Mouse (Mus musculus) forebrain, postnatal 0 days (tissue): ENCODE data around the gene Wwc2. TPM values are rescaled to one million over a fixed set of nuclear protein-coding genes. Genes with fewer than 3 reads are reported as not detected.

Experiments used
- ATAC-seq: fragments of 200-750 bp; cut with Nextera tagmentation; 2 replicates; pipeline ENCODE4 v1.8.0; 2017; ENCODE audit warnings: mild to moderate bottlenecking, moderate library complexity
- DNase-seq: peaks from one replicate; pipeline ENCODE4 v3.0.0-alpha.2; 2015
- H3K27ac ChIP-seq: fragments of 300-500 bp; sonication (generic); 2 replicates; pipeline ENCODE4 v1.5.1; 2014; ENCODE audit warnings: low read depth, mild to moderate bottlenecking, antibody characterized with exemption, low read length, moderate library complexity, mixed read lengths
- H3K27me3 ChIP-seq: fragments of 300-500 bp; sonication (generic); 2 replicates; pipeline ENCODE4 v1.6.1; 2014; ENCODE audit warnings: mild to moderate bottlenecking, low read length, mixed read lengths; ENCODE audit not compliant: insufficient read depth
- H3K36me3 ChIP-seq: fragments of 300-500 bp; sonication (generic); 2 replicates; pipeline ENCODE4 v1.6.1; 2014; ENCODE audit warnings: mild to moderate bottlenecking, moderate library complexity; ENCODE audit not compliant: insufficient read depth
- H3K4me1 ChIP-seq: fragments of 300-500 bp; sonication (generic); 2 replicates; pipeline ENCODE4 v1.6.1; 2014; ENCODE audit warnings: antibody characterized with exemption; ENCODE audit not compliant: insufficient read depth
- H3K4me2 ChIP-seq: fragments of 300-500 bp; sonication (generic); 2 replicates; pipeline ENCODE4 v1.6.1; 2014; ENCODE audit warnings: low read depth, mild to moderate bottlenecking, moderate library complexity
- H3K4me3 ChIP-seq: fragments of 300-500 bp; sonication (generic); 2 replicates; pipeline ENCODE4 v1.5.1; 2014; ENCODE audit warnings: low read depth, low read length, mixed read lengths
- H3K9ac ChIP-seq: fragments of 300-500 bp; sonication (generic); 2 replicates; pipeline ENCODE4 v1.6.1; 2014; ENCODE audit warnings: mild to moderate bottlenecking
- H3K9me3 ChIP-seq: fragments of 300-500 bp; sonication (generic); 2 replicates; pipeline ENCODE4 v1.6.1; 2016; ENCODE audit warnings: low read length
- CTCF ChIP-seq: sonication (generic); IDR thresholded peaks from 2 replicates; pipeline ENCODE4 v1.5.1; 2016; ENCODE audit warnings: antibody characterized with exemption, control low read depth, low read depth
- WGBS: fragments of 180-500 bp; shearing (Covaris S2); extraction: QIAGEN DNeasy Blood & Tissue Kit; methylation state at CpG from one replicate; pipeline ENCODE4 v1.1.7; 2014; 5-methylcytosine and 5-hydroxymethylcytosine counted together
- polyA plus RNA-seq: library from polyadenylated mRNA; unstranded; fragments of >200 nt; fragmentation: Nextera tagmentation; extraction: Ambion mirVana; gene quantifications from 2 replicates; pipeline ENCODE4 v1.2.1, GENCODE M21; 2015
- total RNA-seq: library from RNA; depleted of rRNA; stranded (reverse); fragments of >200 nt; gene quantifications from 2 replicates; pipeline ENCODE4 v1.2.3, GENCODE M21; 2014

The Wwc2 gene
- total and polyA plus RNA-seq, 2 experiments from 2014 or later = 4.7 to 8.4 TPM

GRCm38 (mm10) chr8:47906142-47906541, 84.6 kb downstream of the Wwc2 start:
- no peak overlapping the region for H3K4me2 ChIP-seq
- H3K27ac ChIP-seq = no peak overlapping the region
- H3K27me3 ChIP-seq = no peaks in the 10 kb centered on the region
- TF ChIP-seq CTCF = no peak
- no peak for ATAC-seq
- 94% methylated on average over 9 of the region's 9 CpGs for WGBS
- no peak for DNase-seq
- no peak overlapping the region for H3K4me3 ChIP-seq
- no peaks in the 10 kb centered on the region for H3K9me3 ChIP-seq
- H3K36me3 ChIP-seq = no peaks in the 10 kb centered on the region; the same call in 1 of the 2 replicates
- H3K9ac ChIP-seq = no peak overlapping the region
- H3K4me1 ChIP-seq = no peaks in the 10 kb centered on the region

DNA sequence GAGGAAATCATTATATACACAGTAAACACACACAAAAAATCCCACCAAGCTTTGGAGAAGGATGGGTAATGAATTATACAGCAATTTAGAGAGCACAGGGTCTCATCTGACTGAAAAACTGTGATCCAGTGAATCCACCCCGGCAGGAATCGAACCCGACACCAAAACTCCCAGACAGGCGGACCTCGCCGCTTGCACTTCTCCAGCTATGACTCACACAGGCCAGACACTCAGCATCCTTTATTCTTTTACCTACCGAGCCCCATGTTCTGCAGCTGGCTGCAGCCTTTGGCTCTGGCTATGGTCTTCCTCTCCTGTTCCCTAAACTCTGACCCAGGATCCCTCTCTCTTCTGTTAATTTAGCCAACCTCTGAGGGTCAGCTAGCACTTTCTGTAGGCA, 85.5 kb downstream of the Wwc2 start:
- Histone ChIP-seq H3K36me3 (no peaks in the 10 kb centered on the region; the same call in 1 of the 2 replicates), H3K9me3 (no peaks in the 10 kb centered on the region), H3K9ac (no peak overlapping the region), H3K4me1 (no peaks in the 10 kb centered on the region), H3K4me2 (no peak overlapping the region), H3K4me3 (no peak overlapping the region), H3K27ac (no peak overlapping the region), H3K27me3 (no peaks in the 10 kb centered on the region)
- DNase-seq (no peak), ATAC-seq (no peak)
- 95% methylated on average over 7 of the region's 7 CpGs for WGBS
- TF ChIP-seq CTCF = no peak

- H3K4me3 ChIP-seq = no peak overlapping the region
- no peak overlapping the region for H3K27ac ChIP-seq
- no peaks in the 10 kb centered on the region for H3K4me1 ChIP-seq
- H3K36me3 ChIP-seq = no peaks in the 10 kb centered on the region
- ATAC-seq (no peak), DNase-seq (no peak)
- TF ChIP-seq CTCF = no peak
- no peak overlapping the region for H3K4me2 ChIP-seq
- WGBS = 84% methylated on average over 7 of the region's 7 CpGs
- no peaks in the 10 kb centered on the region for H3K9me3 ChIP-seq
- H3K9ac ChIP-seq = no peak overlapping the region
- H3K27me3 ChIP-seq = no peaks in the 10 kb centered on the region
Observed at GRCm38 (mm10) chr8:47904004-47904403, 86.7 kb downstream of the Wwc2 start.

GRCm38 (mm10) chr8:47902704-47903103, 88.0 kb downstream of the Wwc2 start:
- Histone ChIP-seq H3K9me3 (no peaks in the 10 kb centered on the region), H3K4me3 (no peak overlapping the region), H3K4me1 (no peaks in the 10 kb centered on the region), H3K4me2 (no peak overlapping the region), H3K36me3 (no peaks in the 10 kb centered on the region; the same call in 1 of the 2 replicates), H3K27me3 (no peaks in the 10 kb centered on the region), H3K9ac (no peak overlapping the region), H3K27ac (no peak overlapping the region)
- TF ChIP-seq CTCF = no peak
- ATAC-seq (no peak), DNase-seq (no peak)
- WGBS = 90% methylated on average over 3 of the region's 3 CpGs

- no peak overlapping the region for H3K4me2 ChIP-seq
- no peaks in the 10 kb centered on the region for H3K27me3 ChIP-seq
- TF ChIP-seq CTCF = no peak
- 96% methylated on average over 9 of the region's 9 CpGs for WGBS
- H3K9ac ChIP-seq = no peak overlapping the region
- H3K4me3 ChIP-seq = no peak overlapping the region
- no peaks in the 10 kb centered on the region; the same call in 1 of the 2 replicates for H3K36me3 ChIP-seq
- DNase-seq (no peak), ATAC-seq (no peak)
- no peaks in the 10 kb centered on the region for H3K4me1 ChIP-seq
- H3K9me3 ChIP-seq = no peaks in the 10 kb centered on the region
- no peak overlapping the region for H3K27ac ChIP-seq
Observed at GRCm38 (mm10) chr8:47900361-47900760, 90.4 kb downstream of the Wwc2 start.

DNA sequence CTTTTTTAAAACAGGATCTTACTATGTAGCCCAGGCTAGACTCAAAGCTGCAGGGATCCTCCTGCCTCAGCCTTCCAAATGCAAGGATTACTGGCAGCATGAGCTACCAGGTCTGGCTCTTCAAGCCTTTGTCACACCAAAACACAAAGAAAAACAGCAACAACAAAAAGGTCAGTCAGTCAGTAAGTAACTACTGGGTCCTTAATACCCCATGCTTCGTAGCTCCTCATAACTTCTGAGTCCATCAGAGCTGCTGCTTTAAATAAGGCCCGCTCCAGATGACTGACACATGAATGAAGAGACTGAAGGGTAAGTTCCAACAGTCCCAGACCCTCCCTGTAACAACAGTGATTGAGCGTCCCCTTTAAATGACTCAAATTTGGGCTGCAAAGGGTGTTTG, 90.8 kb downstream of the Wwc2 start:
- H3K27me3 ChIP-seq = no peaks in the 10 kb centered on the region
- H3K4me3 ChIP-seq = no peak overlapping the region
- no peaks in the 10 kb centered on the region for H3K4me1 ChIP-seq
- no peaks in the 10 kb centered on the region; the same call in 1 of the 2 replicates for H3K36me3 ChIP-seq
- no peak for DNase-seq
- 91% methylated on average over 3 of the region's 3 CpGs for WGBS
- H3K9me3 ChIP-seq = no peaks in the 10 kb centered on the region
- no peak for TF ChIP-seq CTCF
- no peak overlapping the region for H3K27ac ChIP-seq
- H3K9ac ChIP-seq = no peak overlapping the region
- ATAC-seq = no peak
- H3K4me2 ChIP-seq = no peak overlapping the region

- DNase-seq (no peak), ATAC-seq (no peak)
- Histone ChIP-seq H3K4me3 (no peak overlapping the region), H3K27ac (no peak overlapping the region), H3K9ac (no peak overlapping the region), H3K4me1 (no peaks in the 10 kb centered on the region), H3K27me3 (no peaks in the 10 kb centered on the region), H3K4me2 (no peak overlapping the region), H3K36me3 (no peaks in the 10 kb centered on the region), H3K9me3 (no peaks in the 10 kb centered on the region)
- no peak for TF ChIP-seq CTCF
- WGBS = 93% methylated on average over 3 of the region's 3 CpGs
Observed at GRCm38 (mm10) chr8:47892419-47892818, 98.3 kb downstream of the Wwc2 start.

- H3K4me1 ChIP-seq = no peaks in the 10 kb centered on the region
- H3K9ac ChIP-seq = no peak overlapping the region
- H3K36me3 ChIP-seq = no peaks in the 10 kb centered on the region
- no peak for ATAC-seq
- H3K9me3 ChIP-seq = no peaks in the 10 kb centered on the region
- no peak overlapping the region for H3K4me2 ChIP-seq
- H3K27ac ChIP-seq = no peak overlapping the region
- no peak for TF ChIP-seq CTCF
- WGBS = 46% methylated on average over 13 of the region's 13 CpGs
- H3K27me3 ChIP-seq = no peaks in the 10 kb centered on the region
- DNase-seq = no peak
- H3K4me3 ChIP-seq = no peak overlapping the region
Observed at GRCm38 (mm10) chr8:47891641-47892040, 99.1 kb downstream of the Wwc2 start.
